16 mouse cellular contexts compared by ENCODE assay signal in the genomic region with DNA sequence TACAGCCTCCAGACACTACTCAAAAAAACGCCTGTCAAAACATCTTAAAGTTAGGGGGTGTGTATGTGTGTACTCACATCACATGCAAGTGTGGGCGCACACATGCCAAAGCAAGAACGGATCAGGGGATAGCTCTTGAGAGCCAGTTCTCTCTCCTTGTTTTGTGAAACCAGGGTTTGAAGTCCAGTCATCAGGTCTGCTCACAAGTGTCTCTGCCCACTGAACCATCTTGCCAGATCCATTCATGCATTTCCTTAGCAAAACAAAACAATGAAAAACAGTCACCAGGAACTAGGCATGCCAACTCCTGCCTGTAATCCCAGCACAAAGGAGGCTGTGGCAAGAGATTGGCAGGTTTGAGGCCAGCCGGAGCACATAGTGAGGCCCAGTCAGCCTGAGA. TPM values are rescaled to one million over a fixed set of nuclear protein-coding genes. Genes with fewer than 3 reads are reported as not detected.
"Had no signal": no experiment of that assay in that cellular context is flagged by ENCODE, and none has a peak within 500 bp of the region (broad histone marks: within the 10 kb centered on the region; RNA-seq: fewer than 3 reads in every experiment).

No protein-coding gene starts in this region.

- H3K9me3 ChIP-seq: intestine, embryonic 15.5 days; limb, embryonic 10.5 days; liver, embryonic 15.5 days; midbrain, embryonic 12.5 days; neural tube, embryonic 15.5 days; stomach, embryonic 15.5 days had no signal

- ATAC-seq: intestine, embryonic 15.5 days had no signal

- H3K27me3 ChIP-seq: intestine, embryonic 15.5 days; liver, embryonic 15.5 days; midbrain, embryonic 12.5 days; neural tube, embryonic 15.5 days; stomach, embryonic 15.5 days had no signal

- H3K9ac ChIP-seq: intestine, embryonic 15.5 days; liver, embryonic 15.5 days; lung, embryonic 14.5 days; midbrain, embryonic 12.5 days; neural tube, embryonic 15.5 days; stomach, embryonic 15.5 days had no signal

- H3K4me3 ChIP-seq: intestine, embryonic 15.5 days; limb, embryonic 10.5 days; liver, embryonic 15.5 days; midbrain, embryonic 12.5 days; myocyte; neural tube, embryonic 15.5 days; stomach, embryonic 15.5 days had no signal

- H3K27ac ChIP-seq: intestine, embryonic 15.5 days; limb, embryonic 10.5 days; liver, embryonic 15.5 days; macrophage; midbrain, embryonic 12.5 days; neural tube, embryonic 15.5 days; stomach, embryonic 15.5 days had no signal

- DNase-seq: lung, embryonic 14.5 days; lung, postnatal 14 days; retina, postnatal 1 day; right cerebral cortex, postnatal 14 days; thymus, adult 2 months; thymus, postnatal 25 days had no signal

- H3K4me1 ChIP-seq: limb, embryonic 10.5 days; neural tube, embryonic 15.5 days; stomach, embryonic 15.5 days had no signal

- H3K4me2 ChIP-seq: intestine, embryonic 15.5 days; liver, embryonic 11.5 days; liver, embryonic 15.5 days; lung, embryonic 14.5 days; midbrain, embryonic 12.5 days; neural tube, embryonic 15.5 days; stomach, embryonic 15.5 days had no signal

RNA-seq across cellular contexts. Expression of gene Dusp13, which starts 35.5 kb away (rescaled TPM):
- polyA plus RNA-seq: intestine, embryonic 15.5 days; limb, embryonic 10.5 days; liver, embryonic 11.5 days; lung, embryonic 14.5 days; midbrain, embryonic 12.5 days; neural tube, embryonic 11.5 days; stomach, embryonic 15.5 days had no signal
